Mouse (Mus musculus) ovary, postnatal 36 days (tissue): ENCODE results near the gene Gm29564.
"Not testable (repeated sequence)": the region's sequence is repeated elsewhere in the genome, so short reads cannot be mapped to it uniquely, and the experiment has no call there.

Experiments used
- DNase-seq: peaks from one replicate; pipeline ENCODE4 v3.0.0; 2022; ENCODE audit warnings: low spot score, mixed read lengths

Gene Gm29564

DNA sequence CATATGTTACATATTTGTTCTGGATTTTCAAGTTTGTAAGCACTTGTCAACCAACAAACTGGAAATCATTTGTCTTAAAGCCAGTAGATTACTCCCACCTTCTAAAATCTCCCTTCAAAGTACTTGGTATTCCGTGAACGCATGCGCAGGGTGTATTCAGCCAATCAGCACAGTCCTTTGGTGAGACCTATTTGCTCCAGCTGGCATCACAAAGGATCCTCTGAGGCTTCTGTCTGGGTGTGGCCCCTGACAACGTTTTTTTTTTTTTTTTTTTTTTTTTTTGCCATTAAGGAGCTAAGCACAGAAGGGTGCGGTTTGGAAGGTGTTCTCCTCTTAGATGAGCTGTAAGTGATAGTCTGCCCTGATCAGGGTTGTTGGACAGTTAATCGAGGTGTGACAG lies at the start of gene Gm29564:
TSS of gene Gm29564 (plus strand) at position 301 of the 400 bp plus-strand sequence.
- DNase-seq, result not testable (repeated sequence)
